Mouse (Mus musculus) midbrain, postnatal 0 days (tissue): Measurements from ENCODE around the gene Snapc3. TPM values are rescaled to one million over a fixed set of nuclear protein-coding genes. Genes with fewer than 3 reads are reported as not detected.
A peak's percentile ranks its signal among the peaks of the same experiment; 100 is the strongest.
"Not testable (repeated sequence)": the region's sequence is repeated elsewhere in the genome, so short reads cannot be mapped to it uniquely, and the experiment has no call there.

Experiments
- ATAC-seq: fragments of 200-750 bp; cut with Nextera tagmentation; 2 replicates; pipeline ENCODE4 v1.8.0; 2017; ENCODE audit warnings: moderate number of reproducible peaks, mild to moderate bottlenecking, moderate TSS enrichment, moderate library complexity; ENCODE audit not compliant: low FRiP score
- DNase-seq: peaks from one replicate; pipeline ENCODE4 v3.0.0-alpha.2; 2015; ENCODE audit warnings: low spot score
- H3K27ac ChIP-seq: fragments of 300-500 bp; sonication (generic); 2 replicates; pipeline ENCODE4 v1.5.1; 2014; ENCODE audit warnings: low read depth, mild to moderate bottlenecking, low read length, mixed read lengths
- H3K27me3 ChIP-seq: fragments of 300-500 bp; sonication (generic); 2 replicates; pipeline ENCODE4 v1.6.1; 2014; ENCODE audit warnings: low read length, control low read depth, mixed read lengths; ENCODE audit not compliant: insufficient read depth
- H3K36me3 ChIP-seq: fragments of 300-500 bp; sonication (generic); 2 replicates; pipeline ENCODE4 v1.6.1; 2014; ENCODE audit warnings: low read length, control low read depth, mixed read lengths; ENCODE audit not compliant: insufficient read depth
- H3K4me1 ChIP-seq: fragments of 300-500 bp; sonication (generic); 2 replicates; pipeline ENCODE4 v1.6.1; 2014; ENCODE audit warnings: mild to moderate bottlenecking, control low read depth, antibody characterized with exemption, low read length, mixed read lengths; ENCODE audit not compliant: insufficient read depth
- H3K4me2 ChIP-seq: fragments of 300-500 bp; sonication (generic); 2 replicates; pipeline ENCODE4 v1.6.1; 2014; ENCODE audit warnings: low read depth, mild to moderate bottlenecking, low read length, mixed read lengths; ENCODE audit not compliant: poor library complexity, severe bottlenecking
- H3K4me3 ChIP-seq: fragments of 300-500 bp; sonication (generic); 2 replicates; pipeline ENCODE4 v1.5.1; 2014; ENCODE audit warnings: low read depth, mild to moderate bottlenecking, low read length, moderate library complexity
- H3K9ac ChIP-seq: fragments of 300-500 bp; sonication (generic); replicated peaks from 2 replicates; pipeline ENCODE4 v1.6.1; 2014; ENCODE audit warnings: mild to moderate bottlenecking, low read length, moderate library complexity, mixed read lengths; ENCODE audit not compliant: poor library complexity, severe bottlenecking
- H3K9me3 ChIP-seq: fragments of 300-500 bp; sonication (generic); 2 replicates; pipeline ENCODE4 v1.6.1; 2016; ENCODE audit warnings: low read length, control low read depth
- CTCF ChIP-seq: IDR thresholded peaks from 2 replicates; pipeline ENCODE4 v1.5.1; 2016; ENCODE audit warnings: antibody characterized with exemption, mild to moderate bottlenecking
- WGBS: fragments of 180-500 bp; shearing (Covaris S2); extraction: QIAGEN DNeasy Blood & Tissue Kit; methylation state at CpG from one replicate; pipeline ENCODE4 v1.1.7; 2014; 5-methylcytosine and 5-hydroxymethylcytosine counted together
- polyA plus RNA-seq: library from polyadenylated mRNA; unstranded; fragments of >200 nt; fragmentation: Nextera tagmentation; extraction: Ambion mirVana; gene quantifications from 2 replicates; pipeline ENCODE4 v1.2.1, GENCODE M21; 2015
- total RNA-seq: library from RNA; depleted of rRNA; stranded (reverse); fragments of >200 nt; gene quantifications from 2 replicates; pipeline ENCODE4 v1.2.3, GENCODE M21; 2014; rRNA removed

Gene Snapc3
- total and polyA plus RNA-seq, 2 experiments from 2014 or later = 33.9 to 40.5 TPM

DNA sequence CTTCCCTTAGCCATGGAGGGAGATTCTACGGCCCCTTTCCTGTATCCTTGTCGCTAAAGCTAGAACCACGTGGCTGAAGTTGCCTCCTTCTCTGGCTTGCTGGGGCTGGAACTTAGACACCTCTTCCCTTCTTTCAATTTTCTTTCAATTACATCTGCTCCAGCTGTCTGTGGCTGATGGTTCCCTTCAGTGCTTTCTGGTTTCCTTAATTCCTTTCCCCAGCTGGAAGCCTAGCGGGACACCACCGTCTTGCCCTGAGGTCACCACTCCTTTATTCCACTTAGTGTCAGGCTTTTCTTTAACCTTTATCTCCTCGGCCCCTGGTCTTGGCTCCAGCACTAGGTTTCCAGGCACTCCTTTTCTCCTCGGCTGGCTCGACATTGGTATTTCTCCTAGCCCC is 93.6 kb downstream of the Snapc3 start:
- 37% methylated on average over 8 of the region's 8 CpGs for WGBS
- Histone ChIP-seq H3K9ac (no peak overlapping the region), H3K9me3 (no peaks in the 10 kb centered on the region), H3K27ac (no peak overlapping the region), H3K4me2 (no peak overlapping the region), H3K36me3 (no peaks in the 10 kb centered on the region), H3K27me3 (no peaks in the 10 kb centered on the region), H3K4me1 (no peaks in the 10 kb centered on the region), H3K4me3 (no peak overlapping the region)
- no peak for ATAC-seq
- TF ChIP-seq CTCF = no peak
- DNase-seq = no peak

DNA sequence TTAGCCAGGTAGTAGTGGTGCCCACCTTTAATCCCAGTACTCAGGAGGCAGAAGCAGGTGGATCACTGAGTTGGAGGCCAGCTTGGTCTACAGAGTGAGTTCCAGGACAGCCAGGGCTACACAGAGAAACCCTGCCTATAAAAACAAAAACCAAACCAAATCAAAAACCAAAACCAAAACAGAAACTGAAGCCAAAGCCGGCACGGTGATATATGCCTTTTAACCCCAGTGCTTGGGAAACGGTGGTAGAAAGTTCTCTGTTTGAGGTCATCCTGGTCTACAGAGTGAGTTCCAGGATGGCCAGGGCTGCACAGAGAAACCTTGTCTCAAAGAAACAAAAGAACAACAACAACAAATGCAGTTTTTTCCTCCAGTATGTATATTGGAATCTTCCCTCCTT is 94.7 kb downstream of the Snapc3 start:
- DNase-seq = no peak
- Histone ChIP-seq H3K27me3 (no peaks in the 10 kb centered on the region), H3K4me3 (no peak overlapping the region), H3K36me3 (no peaks in the 10 kb centered on the region), H3K4me2 (no peak overlapping the region), H3K9me3 (no peaks in the 10 kb centered on the region), H3K4me1 (no peaks in the 10 kb centered on the region), H3K9ac (no peak overlapping the region), H3K27ac (no peak overlapping the region)
- no peak for TF ChIP-seq CTCF
- 87% methylated on average over 3 of the region's 3 CpGs for whole genome bisulfite sequencing
- ATAC-seq = no peak

DNA sequence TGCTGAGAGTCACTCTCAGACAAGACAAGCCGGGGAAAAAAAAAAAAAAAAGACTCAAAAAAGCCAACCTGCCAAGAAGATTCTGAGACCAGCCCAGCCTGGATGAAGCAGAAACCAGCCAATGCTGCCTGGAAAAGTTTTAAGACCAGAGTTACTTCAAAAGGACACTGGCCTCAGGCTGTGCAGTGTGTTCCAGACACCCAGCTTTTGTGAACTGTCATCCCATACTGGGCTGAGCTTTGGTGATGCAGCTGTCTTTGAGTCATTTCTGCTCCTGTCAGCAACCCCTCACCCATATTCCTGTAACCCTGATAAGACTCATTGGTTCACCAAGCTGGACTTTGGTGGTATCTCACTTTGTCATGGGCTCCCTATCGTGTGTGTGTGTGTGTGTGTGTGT is 95.1 kb downstream of the Snapc3 start:
- DNase-seq (no peak), ATAC-seq (no peak)
- H3K9me3 ChIP-seq = no peaks in the 10 kb centered on the region
- no peak overlapping the region for H3K9ac ChIP-seq
- no peak overlapping the region for H3K4me2 ChIP-seq
- H3K27me3 ChIP-seq = no peaks in the 10 kb centered on the region
- no peak for TF ChIP-seq CTCF
- 84% methylated on average over 2 of the region's 2 CpGs for WGBS
- H3K4me1 ChIP-seq = no peaks in the 10 kb centered on the region
- no peak overlapping the region for H3K27ac ChIP-seq
- H3K36me3 ChIP-seq = no peaks in the 10 kb centered on the region
- no peak overlapping the region for H3K4me3 ChIP-seq

DNA sequence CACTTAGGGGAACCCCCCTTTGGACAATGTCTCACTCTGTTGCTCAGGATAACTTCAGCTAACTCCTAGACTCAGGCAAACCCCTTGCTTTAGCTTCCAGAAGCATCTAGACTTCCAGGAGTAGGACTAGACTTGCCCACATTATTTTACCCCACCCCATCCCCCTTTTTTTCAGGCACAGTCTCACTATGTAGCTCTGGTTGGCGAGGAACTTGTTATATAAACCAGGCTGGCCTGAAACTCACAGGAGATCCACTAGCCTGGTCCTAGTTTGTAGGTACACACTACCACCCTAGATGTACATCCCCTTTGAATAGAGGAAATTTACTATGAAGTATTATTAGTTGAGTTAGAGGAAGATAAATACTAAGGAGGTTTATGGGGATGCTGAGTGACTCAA is 96.7 kb downstream of the Snapc3 start:
- Histone ChIP-seq H3K9ac (no peak overlapping the region), H3K9me3 (no peaks in the 10 kb centered on the region), H3K4me2 (no peak overlapping the region), H3K27ac (no peak overlapping the region), H3K27me3 (no peaks in the 10 kb centered on the region), H3K4me1 (no peaks in the 10 kb centered on the region), H3K4me3 (no peak overlapping the region), H3K36me3 (no peaks in the 10 kb centered on the region)
- 92% methylated on average over 1 of the region's 1 CpGs for WGBS
- no peak for DNase-seq
- no peak for ATAC-seq
- no peak for TF ChIP-seq CTCF

DNA sequence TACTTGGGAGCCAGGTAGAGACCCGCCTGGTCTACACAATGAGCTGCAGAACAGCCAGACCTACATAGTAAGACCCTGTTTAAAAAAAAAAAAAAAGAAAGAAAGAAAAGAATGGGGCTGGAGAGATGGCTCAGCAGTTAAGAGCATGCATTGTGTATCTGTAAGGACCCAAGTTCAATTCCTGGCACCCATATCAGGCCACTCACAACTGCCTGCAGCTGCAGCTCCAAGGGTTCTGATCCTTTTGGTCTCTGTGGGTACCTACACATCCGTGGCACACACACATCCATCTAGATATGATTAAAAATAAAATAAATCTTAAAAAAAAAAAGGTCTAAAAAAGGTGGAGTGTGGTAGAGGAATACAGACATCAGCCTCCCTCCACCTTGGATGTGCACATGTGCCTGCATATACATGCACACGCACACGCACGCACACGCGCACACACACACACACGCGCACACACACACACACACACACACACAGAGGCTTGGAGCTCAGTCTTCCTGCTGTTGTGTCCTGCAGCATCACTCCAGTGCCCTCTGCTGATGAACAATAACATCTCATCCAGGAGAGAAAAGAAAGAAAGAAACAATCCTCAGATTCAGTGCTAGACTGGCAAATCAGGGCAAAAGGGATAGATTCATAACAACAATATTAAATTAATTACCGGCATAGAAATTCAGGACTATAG is 97.6 kb downstream of the Snapc3 start:
- no peak overlapping the region for H3K27ac ChIP-seq
- TF ChIP-seq CTCF = peak; percentile 81
- DNase-seq (peak; percentile 63), ATAC-seq (no peak)
- H3K4me2 ChIP-seq = no peak overlapping the region
- no peaks in the 10 kb centered on the region for H3K9me3 ChIP-seq
- 81% methylated on average over 10 of the region's 10 CpGs for WGBS
- no peak overlapping the region for H3K9ac ChIP-seq
- H3K36me3 ChIP-seq = no peaks in the 10 kb centered on the region
- no peaks in the 10 kb centered on the region for H3K27me3 ChIP-seq
- H3K4me1 ChIP-seq = no peaks in the 10 kb centered on the region
- H3K4me3 ChIP-seq = no peak overlapping the region

DNA sequence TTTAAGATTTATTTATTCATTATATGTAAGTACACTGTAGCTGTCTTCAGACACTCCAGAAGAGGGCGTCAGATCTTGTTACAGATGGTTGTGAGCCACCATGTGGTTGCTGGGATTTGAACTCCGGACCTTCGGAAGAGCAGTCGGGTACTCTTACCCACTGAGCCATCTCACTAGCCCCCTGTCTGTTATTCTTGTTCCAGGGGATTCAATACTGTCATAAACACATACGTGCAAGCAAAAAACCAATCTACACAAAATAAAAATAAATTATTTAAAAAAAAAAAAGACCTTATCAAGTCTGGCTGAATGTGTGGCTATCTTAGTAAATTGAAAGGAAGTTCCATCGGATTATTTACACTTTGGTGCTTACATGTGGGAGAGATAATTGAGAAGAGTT is 98.6 kb downstream of the Snapc3 start:
- not testable (repeated sequence) for H3K4me1 ChIP-seq, DNase-seq, H3K36me3 ChIP-seq, H3K9ac ChIP-seq, H3K27me3 ChIP-seq, H3K9me3 ChIP-seq, ATAC-seq, H3K4me3 ChIP-seq, H3K27ac ChIP-seq, H3K4me2 ChIP-seq
- 91% methylated on average over 5 of the region's 6 CpGs for WGBS

Other genes with a start within 250 kb of the Snapc3 start
- 14.7 and 16.4 TPM in 2 replicates for gene Ttc39b, start 93.5 kb upstream of the Snapc3 start, total RNA-seq
- 4.9 and 5.7 TPM in 2 replicates for gene Ttc39b, start 93.5 kb upstream of the Snapc3 start, polyA plus RNA-seq
- 206 and 254 TPM in 2 replicates for gene Psip1, start 68.7 kb downstream of the Snapc3 start, total RNA-seq
- 273 and 320 TPM in 2 replicates for gene Psip1, start 68.7 kb downstream of the Snapc3 start, polyA plus RNA-seq
- 4.2 and 7.1 TPM in 2 replicates for gene Ccdc171, start 107.8 kb downstream of the Snapc3 start, total RNA-seq
- 1.7 and 2.0 TPM in 2 replicates for gene Ccdc171, start 107.8 kb downstream of the Snapc3 start, polyA plus RNA-seq